Mouse (Mus musculus) fibroblast of lung, adult 2 months (primary cell): ENCODE data around the gene Gm43552.
A peak's percentile ranks its signal among the peaks of the same experiment; 100 is the strongest.
"Not testable (repeated sequence)": the region's sequence is repeated elsewhere in the genome, so short reads cannot be mapped to it uniquely, and the experiment has no call there.

ENCODE experiments used
- DNase-seq: peaks from one replicate; pipeline ENCODE4 v3.0.0-alpha.2; 2011; ENCODE audit warnings: low read depth

The Gm43552 gene

GRCm38 (mm10) chr5:65491767-65492715 is 592 bp downstream of the Gm43552 start:
- no peak for DNase-seq

DNA sequence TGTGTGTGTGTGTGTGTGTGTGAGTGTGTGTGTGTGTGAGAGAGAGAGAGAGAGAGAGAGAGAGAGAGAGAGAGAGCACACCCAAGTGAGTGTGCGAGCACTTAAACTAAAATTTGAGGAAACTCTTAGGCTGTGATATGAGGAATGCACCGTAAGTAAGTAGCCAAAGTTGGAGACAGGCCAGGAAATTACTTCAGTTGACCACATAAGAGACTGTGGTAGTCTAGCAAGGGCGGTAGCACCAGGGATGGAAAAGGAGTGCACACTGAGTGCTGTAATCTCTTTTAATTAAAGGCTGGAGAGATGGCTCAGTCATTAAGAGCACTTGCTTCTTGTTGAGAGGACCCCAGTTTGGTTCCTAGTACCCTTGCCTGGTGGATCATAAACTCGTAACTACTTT is 2.8 kb downstream of the Gm43552 start:
- no peak for DNase-seq

DNA sequence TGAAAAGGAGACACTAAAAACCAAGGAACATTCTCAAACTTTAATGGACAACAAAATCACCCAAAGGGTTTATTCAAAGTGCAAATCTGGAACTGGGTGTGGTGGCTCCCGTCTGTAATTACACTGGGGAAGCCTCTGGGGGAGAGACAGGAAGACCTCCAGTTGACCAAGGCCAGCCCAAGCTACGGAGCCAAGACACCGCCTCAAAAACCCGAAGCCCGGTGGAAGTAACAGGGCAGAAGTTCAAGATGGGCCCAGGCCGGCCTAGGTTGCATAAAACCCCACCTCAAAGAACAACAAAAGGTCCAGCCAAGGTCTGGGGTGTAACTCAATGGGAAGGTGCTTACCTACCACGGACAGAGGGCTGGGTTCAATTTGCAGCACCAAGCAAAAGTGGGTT is 3.9 kb downstream of the Gm43552 start:
- DNase-seq: no peak

GRCm38 (mm10) chr5:65487381-65487780 is 5.3 kb downstream of the Gm43552 start:
- no peak for DNase-seq

- DNase-seq: no peak
Observed at GRCm38 (mm10) chr5:65486514-65486913, 6.1 kb downstream of the Gm43552 start.

DNA sequence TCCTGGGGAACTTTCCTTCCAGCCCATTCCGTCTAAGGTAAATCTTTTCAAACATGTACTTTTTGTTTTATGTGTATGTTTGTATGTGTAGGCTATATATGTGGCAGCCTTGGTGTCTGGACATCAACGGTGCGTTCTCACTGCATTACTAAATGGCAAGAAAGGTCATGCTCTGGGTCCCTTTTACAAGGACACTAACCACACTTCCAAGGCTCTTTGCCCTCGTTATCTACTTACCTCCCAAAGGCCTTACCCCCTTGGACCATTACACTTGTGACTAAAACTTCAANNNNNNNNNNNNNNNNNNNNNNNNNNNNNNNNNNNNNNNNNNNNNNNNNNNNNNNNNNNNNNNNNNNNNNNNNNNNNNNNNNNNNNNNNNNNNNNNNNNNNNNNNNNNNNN is 9.6 kb downstream of the Gm43552 start:
- no peak for DNase-seq

DNA sequence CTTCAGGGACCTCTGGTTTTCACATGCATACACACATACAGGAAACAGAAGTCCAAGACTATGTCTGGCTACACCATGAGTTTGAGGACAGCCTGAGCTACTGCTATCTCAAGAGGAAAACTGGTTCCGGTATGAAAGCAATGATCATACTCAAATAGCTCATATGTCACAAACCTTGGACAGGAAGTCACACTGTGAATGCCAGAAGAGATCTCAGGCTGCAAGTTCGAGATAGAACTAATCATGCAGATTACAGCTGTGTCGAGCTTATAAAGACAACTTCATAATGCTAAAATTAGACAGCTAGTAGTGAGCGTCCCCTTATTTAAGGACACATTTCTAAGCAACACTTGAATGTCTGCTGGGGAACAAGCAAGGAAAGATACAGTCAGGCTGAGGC is 12.1 kb downstream of the Gm43552 start:
- no peak for DNase-seq

DNA sequence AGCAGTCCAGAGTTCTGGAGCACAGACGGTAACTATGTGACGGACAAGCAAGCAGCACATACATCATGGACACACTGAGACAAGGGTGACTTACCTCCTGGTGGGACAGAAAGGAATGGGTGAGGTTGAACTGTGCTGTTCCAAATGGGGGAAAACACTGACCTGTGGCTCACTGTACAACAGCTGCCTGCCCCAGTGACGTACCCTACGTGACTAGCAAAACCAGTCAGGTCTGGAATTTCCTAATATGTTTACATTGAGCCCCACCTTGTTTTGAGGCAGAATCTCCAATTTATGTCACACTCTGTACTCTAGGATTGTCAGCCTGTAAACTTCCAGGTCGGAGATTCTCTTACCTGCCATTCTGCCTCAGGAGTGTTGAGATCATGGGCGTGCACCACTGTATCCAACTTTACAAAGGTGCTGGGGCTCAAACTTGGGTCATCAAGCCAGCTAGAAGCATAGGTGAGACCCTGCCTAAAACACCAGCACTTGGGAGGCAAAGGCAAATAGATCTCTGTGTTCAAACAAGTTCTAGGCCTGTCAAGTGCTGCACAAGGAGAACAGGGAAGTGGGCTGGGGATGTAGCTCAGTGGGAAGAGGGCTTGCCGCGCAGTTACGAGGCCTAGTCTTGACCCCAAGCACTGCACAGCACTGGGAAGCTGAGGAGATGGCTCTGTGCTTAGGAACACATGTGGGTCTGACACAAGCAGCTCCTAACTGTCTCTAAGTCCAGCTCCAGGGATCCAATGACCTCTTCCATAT is 12.8 kb downstream of the Gm43552 start:
- no peak for DNase-seq

DNA sequence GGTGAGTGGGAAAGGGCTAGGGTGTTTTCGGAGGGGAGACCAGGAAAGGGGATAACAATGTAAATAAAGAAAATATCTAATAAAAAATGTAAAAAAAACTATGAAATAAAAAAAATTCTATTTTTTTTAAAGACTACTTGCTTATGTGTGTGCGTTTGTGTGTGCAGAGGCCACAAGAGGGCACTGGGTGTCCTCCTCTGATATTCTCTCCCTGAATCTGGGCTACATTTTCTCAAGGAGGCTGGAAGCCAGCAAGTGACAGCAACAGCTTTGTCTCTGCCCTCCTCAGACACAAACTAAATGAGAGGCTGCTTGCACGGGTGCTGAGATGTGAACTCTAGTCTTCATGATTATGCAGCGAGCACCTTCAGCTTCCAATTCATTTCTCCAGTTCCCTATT is 14.4 kb downstream of the Gm43552 start:
- no peak for DNase-seq

DNA sequence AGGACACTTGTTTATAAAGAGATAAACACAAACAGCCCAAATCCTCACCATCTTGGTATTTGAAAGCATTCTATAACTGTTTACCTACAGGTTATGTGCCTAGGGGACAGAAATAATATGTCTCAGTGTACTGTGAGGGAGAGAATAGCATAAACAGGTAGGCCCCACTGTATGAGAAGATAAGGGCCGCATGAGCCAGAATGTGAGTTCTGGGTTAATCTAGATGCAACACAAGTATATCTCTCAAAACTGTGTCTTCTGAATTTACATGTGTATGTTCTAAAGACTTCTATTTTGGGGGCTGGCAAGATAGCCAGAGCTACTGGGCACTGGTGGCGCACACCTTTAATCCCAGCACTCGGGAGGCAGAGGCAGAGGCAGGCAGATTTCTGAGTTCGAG is 15.9 kb downstream of the Gm43552 start:
- not testable (repeated sequence) for DNase-seq

DNA sequence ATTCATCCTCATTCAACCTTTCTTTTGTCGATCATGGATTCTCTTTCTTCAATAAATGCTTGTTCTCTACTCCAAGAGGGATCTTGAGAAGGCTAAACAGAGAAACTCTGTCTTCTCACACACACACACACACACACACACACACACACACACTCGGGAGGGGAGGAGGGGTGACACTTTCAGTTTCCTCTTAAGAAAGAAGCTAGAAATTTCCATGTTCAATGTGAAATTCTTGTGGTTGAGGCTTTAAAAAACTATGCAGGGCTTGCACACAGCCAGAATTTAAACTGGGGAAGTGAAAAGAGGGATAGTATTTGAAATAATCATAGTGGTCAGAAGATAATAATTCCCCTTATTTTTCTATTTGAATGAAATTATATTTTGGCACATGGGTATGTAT is 16.8 kb downstream of the Gm43552 start:
- no peak for DNase-seq

DNA sequence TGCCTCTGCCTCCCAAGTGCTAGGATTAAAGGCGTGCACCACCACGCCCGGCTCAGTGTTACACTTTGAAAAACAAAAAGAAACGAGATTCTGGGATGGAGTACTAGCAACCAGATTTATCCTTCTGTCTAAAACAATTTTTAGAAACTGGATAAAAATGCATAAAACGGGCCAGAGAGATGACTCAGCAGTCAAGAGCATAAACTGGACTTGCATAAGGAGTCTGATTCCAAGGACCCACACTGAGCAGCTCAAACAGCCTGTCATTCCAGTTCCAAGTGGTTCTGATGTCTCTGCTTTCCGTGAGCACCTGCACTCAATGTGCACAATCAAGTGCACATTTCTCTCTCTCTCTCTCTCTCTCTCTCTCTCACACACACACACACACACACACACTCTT is 22.9 kb downstream of the Gm43552 start:
- peak; percentile 73 for DNase-seq

DNA sequence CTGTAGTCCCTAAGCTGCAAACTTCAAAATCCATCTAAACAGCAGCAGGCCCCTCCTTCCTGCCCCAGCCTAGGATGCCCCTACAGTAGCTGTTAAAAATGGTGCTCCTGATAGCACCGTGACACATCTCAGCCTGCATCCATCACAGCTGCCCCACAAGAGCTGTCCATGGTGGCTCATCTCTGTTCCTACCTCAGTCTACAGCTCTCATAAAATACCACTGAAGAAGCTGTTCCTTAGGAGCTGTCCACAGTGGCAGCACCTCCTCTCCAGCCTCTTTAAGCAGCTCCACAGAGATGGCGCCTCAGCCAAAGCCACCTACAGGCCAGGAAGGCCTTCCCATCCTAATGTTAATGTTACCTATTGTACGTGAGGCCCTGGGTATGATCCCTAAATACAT is 25.7 kb downstream of the Gm43552 start:
- DNase-seq: no peak

DNA sequence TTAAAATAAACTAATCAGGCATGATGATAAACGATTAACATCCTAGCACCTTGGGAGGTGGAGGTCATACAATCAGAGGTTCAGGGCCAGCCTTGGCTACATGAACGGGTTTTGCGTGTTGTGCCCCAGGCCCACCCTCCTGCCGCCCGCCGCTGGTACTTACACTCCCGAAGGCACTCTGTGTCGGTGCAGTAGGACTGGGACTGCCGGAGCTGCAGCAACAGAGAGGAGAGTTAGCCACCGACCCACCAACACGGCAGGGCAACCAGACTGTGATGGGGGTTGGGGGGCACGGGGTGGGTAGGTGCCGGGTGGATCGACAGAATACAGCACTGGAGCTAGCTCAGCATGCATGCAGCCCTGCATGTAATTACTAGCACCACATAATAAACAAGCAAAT is 32.3 kb downstream of the Gm43552 start:
- no peak for DNase-seq

DNA sequence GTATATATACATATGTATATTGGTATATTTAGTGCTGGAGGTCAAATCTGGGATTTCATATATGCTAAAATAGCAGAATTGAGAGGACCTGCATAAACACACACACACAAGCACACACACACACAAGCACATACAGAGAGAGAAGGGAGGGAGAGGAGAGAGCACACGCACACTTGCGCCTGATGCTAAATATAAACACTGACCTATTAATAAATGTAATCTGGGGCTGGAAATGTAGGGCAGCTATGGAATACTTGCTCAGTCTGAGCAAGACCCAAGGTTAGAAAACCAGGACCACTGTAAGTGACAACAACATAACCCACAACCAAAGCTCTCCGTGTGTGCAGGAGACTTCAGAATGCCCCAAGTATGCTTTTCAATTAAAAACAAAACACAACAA is 33.2 kb downstream of the Gm43552 start:
- DNase-seq: no peak

DNA sequence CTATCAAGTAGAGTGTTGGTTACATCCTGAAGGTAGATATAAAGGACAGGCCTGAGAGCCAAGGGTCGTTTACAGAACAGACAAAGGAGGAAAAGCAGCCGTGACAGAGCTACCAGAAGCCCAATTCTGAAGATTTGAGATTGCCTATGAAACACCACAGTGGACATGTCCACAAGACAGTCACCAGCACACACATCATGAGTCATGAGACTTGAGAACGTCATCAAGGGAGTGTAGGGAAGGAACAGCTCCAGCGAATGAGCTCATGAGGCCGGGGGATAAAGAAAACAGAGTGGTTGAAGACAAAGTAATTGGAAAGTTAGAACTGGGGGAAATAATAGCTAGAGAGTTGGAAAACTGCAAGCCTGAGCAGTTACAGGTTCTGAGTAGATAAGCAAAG is 34.8 kb downstream of the Gm43552 start:
- peak; percentile 64 for DNase-seq

GRCm38 (mm10) chr5:65457086-65457827 is 35.4 kb downstream of the Gm43552 start:
- DNase-seq: peak; percentile 65

GRCm38 (mm10) chr5:65454771-65455170 is 37.9 kb downstream of the Gm43552 start:
- peak; percentile 71 for DNase-seq

DNA sequence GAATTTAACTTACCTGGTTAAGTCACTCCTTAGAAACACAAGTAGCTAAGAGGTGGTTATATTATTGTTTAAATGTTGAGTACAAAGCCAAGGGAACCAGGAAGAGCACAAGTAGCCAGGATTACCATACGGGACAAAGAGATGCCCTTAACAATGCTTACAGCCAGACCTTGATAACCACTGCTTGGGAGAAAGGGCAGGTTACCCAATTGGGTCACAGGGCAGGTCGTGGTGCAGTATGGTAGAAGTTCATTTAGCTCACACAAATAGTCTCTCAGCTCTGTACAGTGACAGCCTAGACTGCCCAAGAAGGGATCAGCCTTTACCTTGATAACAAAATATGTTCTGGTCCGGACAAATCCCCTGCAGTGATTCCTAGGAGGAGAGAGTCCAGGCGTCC is 43.7 kb downstream of the Gm43552 start:
- no peak for DNase-seq

GRCm38 (mm10) chr5:65447826-65448225 is 44.8 kb downstream of the Gm43552 start:
- no peak for DNase-seq

DNA sequence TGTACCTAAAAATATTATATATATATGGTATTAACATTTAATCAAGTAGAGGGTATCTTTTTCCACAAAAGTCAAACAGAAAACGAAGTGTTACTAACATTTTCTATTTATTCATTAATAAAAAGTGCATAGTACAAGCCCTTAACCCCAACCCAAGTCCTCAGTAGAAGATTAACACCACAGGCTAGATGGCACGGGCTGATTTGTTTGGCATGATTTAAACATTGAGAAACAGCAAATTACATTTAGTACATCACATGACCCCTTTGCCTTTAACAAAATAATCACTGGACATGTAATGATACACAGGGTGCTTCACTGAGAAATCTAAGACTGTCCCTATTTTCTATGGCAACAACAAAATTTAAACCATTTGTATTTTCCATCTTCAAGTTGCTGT is 45.9 kb downstream of the Gm43552 start:
- DNase-seq: no peak

- DNase-seq: no peak
Observed at GRCm38 (mm10) chr5:65444981-65445380, 47.7 kb downstream of the Gm43552 start.

GRCm38 (mm10) chr5:65438041-65438440 is 54.6 kb downstream of the Gm43552 start:
- no peak for DNase-seq
